Mouse (Mus musculus) testis, adult 2 months (tissue): ENCODE results near the gene Speer4b. TPM values are rescaled to one million over a fixed set of nuclear protein-coding genes. Genes with fewer than 3 reads are reported as not detected.
"Not testable (repeated sequence)": the region's sequence is repeated elsewhere in the genome, so short reads cannot be mapped to it uniquely, and the experiment has no call there.

Experiments used
- H3K27ac ChIP-seq: fragments of 200-500 bp; 2 replicates; pipeline ENCODE4 v1.5.1; 2012; ENCODE audit warnings: low read depth, low read length; ENCODE audit not compliant: control insufficient read depth, insufficient read depth
- H3K27me3 ChIP-seq: fragments of 200-500 bp; 2 replicates; pipeline ENCODE4 v1.6.1; 2012; ENCODE audit warnings: mild to moderate bottlenecking, low read length, moderate library complexity; ENCODE audit not compliant: control insufficient read depth, insufficient read depth
- H3K36me3 ChIP-seq: fragments of 200-500 bp; 2 replicates; pipeline ENCODE4 v1.6.1; 2012; ENCODE audit warnings: mild to moderate bottlenecking, low read length; ENCODE audit not compliant: control insufficient read depth, insufficient read depth
- H3K4me1 ChIP-seq: fragments of 200-500 bp; 2 replicates; pipeline ENCODE4 v1.6.1; 2012; ENCODE audit warnings: low read length; ENCODE audit not compliant: control insufficient read depth, insufficient read depth
- H3K4me3 ChIP-seq: fragments of 200-500 bp; 2 replicates; pipeline ENCODE4 v1.5.1; 2012; ENCODE audit warnings: low read depth, mild to moderate bottlenecking, low read length, moderate library complexity, mixed read lengths; ENCODE audit not compliant: control insufficient read depth
- CTCF ChIP-seq: fragments of 200-500 bp; IDR thresholded peaks from 2 replicates; pipeline ENCODE4 v1.5.1; 2012; ENCODE audit warnings: low read depth, mild to moderate bottlenecking, inconsistent platforms, low read length, moderate library complexity; ENCODE audit not compliant: control insufficient read depth, insufficient read depth, insufficient replicate concordance
- POLR2A ChIP-seq: fragments of 200-500 bp; IDR thresholded peaks from 2 replicates; pipeline ENCODE4 v1.6.1; 2012; ENCODE audit warnings: low read depth, mild to moderate bottlenecking, inconsistent platforms, low read length, moderate library complexity; ENCODE audit not compliant: control insufficient read depth
- polyA plus RNA-seq: library from polyadenylated mRNA; depleted of rRNA; stranded (reverse); fragments of >200 nt; gene quantifications from 2 replicates; pipeline ENCODE4 v1.2.3, GENCODE M21; 2012; rRNA removed

Speer4b gene
- 5.9 and 7.8 TPM in 2 replicates for polyA plus RNA-seq

DNA sequence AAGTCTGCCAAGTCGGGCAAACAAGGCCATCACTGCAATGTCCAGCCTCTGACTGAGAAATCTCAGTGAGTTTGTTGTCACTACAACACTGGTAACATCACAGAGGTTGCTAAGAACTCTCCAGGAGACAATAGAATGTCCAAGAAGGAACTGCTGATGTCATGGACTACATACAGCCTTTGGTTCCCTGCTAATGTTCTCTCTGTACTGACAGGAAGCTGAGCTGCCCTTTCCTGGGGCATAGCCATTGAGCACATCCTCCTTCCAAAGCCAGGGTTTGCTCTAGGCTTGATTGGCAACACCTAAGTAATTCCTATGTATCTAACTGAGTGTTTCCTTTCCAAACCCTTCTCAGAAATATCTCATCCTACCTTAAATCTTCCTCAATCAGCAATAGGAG, at the start of gene Speer4b:
TSS of gene Speer4b (minus strand) at position 101 of the 400 bp plus-strand sequence.
- peak within 1 kb of the TSS; percentile 44; the same call in 1 of the 2 replicates for H3K27ac ChIP-seq
- peak within 1 kb of the TSS; percentile 80 for H3K4me3 ChIP-seq
- not testable (repeated sequence) for H3K27me3 ChIP-seq, H3K36me3 ChIP-seq, H3K4me1 ChIP-seq

DNA sequence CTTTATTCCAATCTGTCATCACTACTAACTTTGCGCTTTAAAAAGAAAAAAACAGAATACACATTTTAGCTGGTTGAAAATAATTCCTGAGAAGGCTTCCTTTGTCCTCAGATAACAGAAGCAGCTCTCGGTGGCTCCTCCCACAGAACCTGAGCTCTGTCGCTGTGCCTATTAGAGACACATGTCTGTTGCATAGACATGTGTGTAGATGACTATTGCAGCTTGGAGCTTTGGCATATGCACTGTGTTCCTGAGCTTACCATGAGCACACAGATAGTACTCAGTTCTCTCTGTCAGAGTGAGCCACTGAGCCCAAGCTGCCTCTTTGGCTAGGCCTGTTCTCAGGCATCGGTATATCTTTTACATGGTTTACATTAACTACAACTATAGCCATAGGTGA, 48.1 kb upstream of the Speer4b start:
- no peak for TF ChIP-seq POLR2A

DNA sequence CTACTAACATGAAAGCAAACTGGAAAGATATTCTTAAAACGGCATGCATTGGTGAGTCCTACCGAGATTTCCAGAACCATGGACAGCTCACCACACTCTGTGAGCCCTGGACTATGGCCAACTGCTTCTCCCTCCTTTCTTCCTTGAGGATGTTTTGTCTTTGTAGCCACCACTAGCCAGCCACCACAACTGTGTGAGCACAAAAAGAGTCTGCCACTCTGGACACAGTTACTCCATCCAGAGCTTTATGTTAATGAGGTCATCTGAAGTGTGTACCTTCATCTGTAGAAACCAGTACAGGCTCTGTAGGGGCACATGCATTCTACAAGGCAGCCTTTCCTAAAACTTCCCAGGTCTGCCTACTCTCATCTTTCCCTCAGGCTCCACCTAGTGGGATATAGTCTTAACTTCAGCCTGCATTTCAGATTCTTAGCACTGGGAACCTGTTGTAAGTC, 43.6 kb upstream of the Speer4b start:
- Histone ChIP-seq H3K36me3 (no peaks in the 10 kb centered on the region), H3K4me1 (no peaks in the 10 kb centered on the region), H3K27me3 (no peaks in the 10 kb centered on the region), H3K4me3 (no peak overlapping the region), H3K27ac (no peak overlapping the region)
- TF ChIP-seq POLR2A (no peak), CTCF (no peak)

More for the DNA sequence above, 48.1 kb upstream of the Speer4b start:
- Histone ChIP-seq H3K36me3 (no peaks in the 10 kb centered on the region), H3K27me3 (no peaks in the 10 kb centered on the region), H3K27ac (no peak overlapping the region), H3K4me3 (no peak overlapping the region), H3K4me1 (no peaks in the 10 kb centered on the region)

DNA sequence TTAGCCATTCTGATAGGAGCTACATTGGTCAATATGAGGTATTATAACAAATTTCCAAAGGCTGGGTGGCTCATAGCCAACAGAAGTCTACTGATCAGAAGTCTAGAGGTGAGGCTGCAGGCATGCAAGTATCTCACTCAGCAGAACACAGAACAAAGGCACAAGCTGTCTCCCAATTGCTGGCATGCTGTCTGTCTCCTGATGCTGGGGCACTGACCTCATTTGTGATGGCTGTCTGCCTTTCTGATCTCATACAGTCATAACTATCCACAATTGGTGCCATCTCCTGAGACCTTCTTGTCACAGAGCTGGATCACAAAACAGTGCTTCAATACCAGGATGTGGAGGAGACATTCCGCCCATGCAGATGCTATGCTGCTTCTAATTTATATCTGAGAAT, 25.7 kb upstream of the Speer4b start:
- no peaks in the 10 kb centered on the region for H3K36me3 ChIP-seq

DNA sequence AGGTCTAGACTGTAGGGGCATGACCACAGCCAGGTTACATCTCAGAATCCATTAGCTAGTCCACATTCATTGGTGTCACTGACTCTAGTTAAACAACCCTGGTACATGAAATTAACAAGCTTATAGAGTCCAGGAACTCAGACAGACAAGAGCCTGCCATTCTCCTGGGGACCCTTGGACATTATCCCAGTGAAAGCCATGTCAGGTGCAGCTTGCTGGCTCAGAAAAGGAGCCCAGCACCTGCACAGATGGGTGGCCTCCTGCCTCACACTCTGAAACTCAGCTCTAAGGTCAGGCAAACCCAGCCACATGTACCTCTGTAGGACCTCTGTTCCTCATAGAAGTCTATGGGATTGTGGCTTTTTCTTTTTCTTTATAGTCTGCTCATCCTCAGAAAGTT, 17.5 kb upstream of the Speer4b start:
- TF ChIP-seq CTCF (no peak), POLR2A (no peak)

More for the DNA sequence above, 25.7 kb upstream of the Speer4b start:
- TF ChIP-seq POLR2A = no peak
- no peak for TF ChIP-seq CTCF
- Histone ChIP-seq H3K27ac (no peak overlapping the region), H3K4me1 (no peaks in the 10 kb centered on the region), H3K27me3 (no peaks in the 10 kb centered on the region), H3K4me3 (no peak overlapping the region)

DNA sequence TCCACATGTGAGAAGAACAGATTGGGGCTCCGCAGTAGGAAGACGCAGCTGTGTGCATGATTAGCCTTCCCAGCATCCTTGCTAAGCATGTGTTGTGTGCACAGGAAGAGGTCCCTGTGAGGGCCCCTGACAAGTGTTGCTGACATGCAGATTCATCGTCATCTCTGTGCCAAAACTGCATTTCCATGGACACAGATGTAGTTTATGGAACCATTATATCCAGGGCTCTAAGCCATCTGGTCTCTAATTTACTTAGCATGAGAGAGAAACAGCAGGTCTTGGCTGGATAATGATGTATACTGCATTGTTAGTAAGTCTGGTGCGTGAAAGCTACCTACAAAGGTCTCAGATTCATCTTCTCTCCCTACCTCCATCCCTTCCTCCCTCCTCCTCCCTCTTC, 10.3 kb downstream of the Speer4b start:
- no peaks in the 10 kb centered on the region for H3K36me3 ChIP-seq
- H3K27ac ChIP-seq = no peak overlapping the region
- H3K4me3 ChIP-seq = no peak overlapping the region
- H3K4me1 ChIP-seq = no peaks in the 10 kb centered on the region
- no peaks in the 10 kb centered on the region for H3K27me3 ChIP-seq
- no peak for TF ChIP-seq POLR2A
- no peak for TF ChIP-seq CTCF

More for the DNA sequence above, 17.5 kb upstream of the Speer4b start:
- Histone ChIP-seq H3K4me3 (no peak overlapping the region), H3K27ac (no peak overlapping the region), H3K27me3 (no peaks in the 10 kb centered on the region), H3K36me3 (no peaks in the 10 kb centered on the region), H3K4me1 (no peaks in the 10 kb centered on the region)

DNA sequence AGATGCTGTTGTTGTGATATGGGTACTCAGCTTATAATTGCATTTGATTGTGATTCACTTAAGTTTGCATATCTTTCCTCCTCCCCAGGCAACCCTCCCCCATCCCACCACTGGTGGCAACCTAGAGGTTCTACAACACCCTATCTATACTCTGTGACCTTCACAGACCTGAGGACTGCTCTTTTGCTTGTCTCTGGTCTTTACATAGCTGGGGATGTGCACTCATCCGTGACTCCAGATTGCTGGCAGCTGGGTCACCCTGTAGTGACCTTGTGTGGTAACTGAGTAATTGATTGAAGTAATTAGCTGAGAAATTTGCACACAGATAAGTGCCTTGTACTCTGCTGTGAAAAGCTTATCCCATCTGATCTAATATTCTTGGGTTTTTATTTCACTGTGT, 15.1 kb downstream of the Speer4b start:
- H3K36me3 ChIP-seq = no peaks in the 10 kb centered on the region
- no peak overlapping the region for H3K27ac ChIP-seq
- TF ChIP-seq CTCF (no peak), POLR2A (no peak)
- H3K27me3 ChIP-seq = no peaks in the 10 kb centered on the region
- H3K4me3 ChIP-seq = no peak overlapping the region; the same call in 1 of the 2 replicates
- no peaks in the 10 kb centered on the region for H3K4me1 ChIP-seq

DNA sequence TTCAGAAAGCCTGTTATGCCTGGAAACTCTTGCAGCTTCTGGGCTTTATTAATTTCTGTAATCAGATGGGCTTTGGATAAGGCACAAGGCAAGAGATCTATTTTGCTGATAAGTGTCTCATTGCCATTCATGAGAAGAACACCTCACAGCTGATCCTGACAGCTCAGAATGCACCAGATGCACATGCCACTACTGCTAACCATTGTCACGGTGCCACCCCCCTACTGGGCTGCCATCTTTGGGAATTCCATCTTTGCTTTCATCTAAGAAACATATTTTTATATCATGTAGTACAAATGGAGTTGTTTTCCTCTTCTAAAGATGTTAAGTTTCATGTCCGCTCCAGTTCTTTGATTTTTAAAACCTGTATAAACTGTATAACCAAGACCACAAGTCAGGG, 19.5 kb downstream of the Speer4b start:
- no peak overlapping the region for H3K27ac ChIP-seq
- H3K4me3 ChIP-seq = no peak overlapping the region
- TF ChIP-seq CTCF = no peak
- TF ChIP-seq POLR2A = no peak
- no peaks in the 10 kb centered on the region for H3K4me1 ChIP-seq
- H3K27me3 ChIP-seq = no peaks in the 10 kb centered on the region
- no peaks in the 10 kb centered on the region for H3K36me3 ChIP-seq
